Mouse (Mus musculus) induced T-regulatory cell, adult 2 months (primary cell): Measurements from ENCODE around the gene Vsig10.
"Not testable (repeated sequence)": the region's sequence is repeated elsewhere in the genome, so short reads cannot be mapped to it uniquely, and the experiment has no call there.

Experiments used
- DNase-seq: peaks from one replicate; pipeline ENCODE4 v3.0.0-alpha.2; 2012; ENCODE audit warnings: low read depth

The Vsig10 gene

GRCm38 (mm10) chr5:117356365-117357128 is 37.7 kb downstream of the Vsig10 start:
- peak; percentile 46 for DNase-seq

GRCm38 (mm10) chr5:117357129-117357477 is 38.2 kb downstream of the Vsig10 start, which contains the start of gene Wsb2:
Gene Wsb2, plus strand, starts transcription at chr5:117357304.
- DNase-seq, result peak; percentile 84

DNA sequence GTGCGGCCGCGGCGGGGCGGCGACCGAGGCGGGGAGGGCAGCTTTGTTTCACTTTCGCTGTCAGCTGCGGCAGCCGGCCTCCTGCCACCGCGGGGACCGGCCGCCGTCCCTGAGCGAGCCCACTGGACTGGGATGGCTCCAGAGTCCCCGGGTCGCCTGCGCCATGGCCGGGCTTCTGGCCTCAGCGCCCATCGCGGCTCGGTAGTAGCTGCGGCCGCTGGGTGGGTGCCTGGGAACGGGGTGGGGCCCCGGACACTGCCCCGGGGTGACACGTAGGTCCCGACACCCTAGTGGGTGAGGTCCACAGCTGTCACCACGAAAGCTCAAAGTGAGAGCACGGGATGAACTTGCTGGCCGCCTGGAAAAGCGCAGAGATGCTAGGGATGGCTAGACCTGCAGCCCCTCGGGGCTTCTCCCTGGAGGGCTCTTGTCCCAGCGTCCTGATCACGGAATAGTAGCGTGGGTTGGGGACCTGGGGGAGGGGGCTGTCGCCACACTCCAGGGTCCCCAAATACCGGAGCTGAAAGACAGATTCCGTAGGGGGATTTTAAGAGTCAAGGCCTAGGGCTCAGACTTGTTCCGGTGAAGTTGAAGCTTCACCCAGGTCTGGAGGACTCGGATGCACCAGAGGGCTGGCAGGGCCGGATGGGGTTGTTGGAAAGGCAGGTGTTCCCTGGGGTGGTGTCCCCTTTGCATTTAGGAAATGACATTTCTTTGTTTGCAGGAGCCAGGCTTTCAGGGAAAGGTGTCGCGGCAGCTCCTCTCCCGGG is 38.8 kb downstream of the Vsig10 start:
- DNase-seq, result peak; percentile 66

DNA sequence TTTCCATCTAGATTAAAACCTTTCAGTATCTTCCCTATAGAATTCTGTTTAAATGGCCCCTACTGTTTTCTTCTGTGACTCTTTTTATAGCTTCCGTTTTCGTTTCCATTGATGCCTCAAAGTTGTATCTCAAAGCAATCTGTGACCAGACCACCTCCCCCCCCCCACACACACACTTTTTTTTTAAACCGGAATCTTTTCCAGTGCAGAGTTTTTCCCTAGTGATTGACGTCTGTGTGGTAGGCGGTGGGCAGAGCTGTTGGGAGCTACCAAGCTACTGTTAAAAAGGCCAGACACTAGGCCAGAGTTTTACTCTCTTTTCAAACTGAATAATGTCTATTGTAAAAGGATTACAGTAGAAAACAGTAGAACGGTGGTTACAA is 39.4 kb downstream of the Vsig10 start:
- DNase-seq, result no peak

DNA sequence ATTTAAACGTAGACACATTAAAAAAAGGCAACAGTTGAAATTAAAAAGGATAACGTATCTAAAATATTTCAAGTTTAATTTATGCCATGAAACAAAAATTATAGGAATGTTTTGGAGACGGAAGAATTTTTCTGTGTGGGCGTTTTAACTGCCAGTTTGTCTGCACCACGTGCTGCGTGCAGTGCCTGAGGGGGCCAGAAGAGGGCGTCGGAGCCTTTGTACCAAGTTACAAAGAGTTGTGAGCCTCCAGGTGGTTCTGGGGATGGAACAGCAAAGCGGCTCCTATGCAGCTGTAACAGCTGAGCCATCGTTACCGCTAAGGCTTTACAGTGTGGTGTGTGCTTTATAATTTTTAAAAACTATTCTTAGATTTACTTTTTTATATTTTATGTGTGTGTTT is 39.8 kb downstream of the Vsig10 start:
- peak; percentile 78 for DNase-seq

DNA sequence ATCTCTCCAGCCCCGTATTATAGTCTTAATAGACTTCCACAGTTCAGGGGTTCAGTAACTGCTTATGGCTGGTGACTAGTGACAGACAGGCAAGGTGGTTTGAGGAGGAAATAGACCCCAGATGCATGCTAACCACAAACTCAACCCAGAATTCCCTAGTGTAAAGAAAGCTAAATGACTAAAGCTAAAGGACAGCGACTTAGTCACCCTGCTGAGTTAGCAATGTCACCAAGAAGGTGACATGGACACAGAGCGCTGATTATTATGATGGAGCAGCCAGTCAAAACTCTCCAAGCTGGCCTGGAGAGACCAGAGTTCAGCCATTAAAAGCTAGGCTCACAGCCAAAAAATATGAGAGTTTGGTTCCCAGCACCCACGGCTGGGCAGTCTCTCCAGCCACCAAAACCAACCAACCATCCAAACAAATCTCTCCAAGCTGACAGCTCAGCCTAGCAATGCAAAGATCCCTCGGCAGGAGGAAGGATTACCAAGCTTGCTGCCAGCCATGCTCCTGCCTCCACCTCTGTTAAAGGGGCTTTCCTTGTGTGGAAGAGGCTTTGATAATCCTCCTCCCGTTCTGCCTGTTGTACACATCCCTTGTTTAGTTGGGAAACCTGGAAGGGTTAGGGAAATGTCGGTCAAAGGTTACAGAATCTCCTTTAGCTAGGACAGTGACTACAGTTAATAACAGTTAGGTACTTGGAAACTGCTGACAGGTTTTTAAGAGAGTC is 40.8 kb downstream of the Vsig10 start:
- DNase-seq, result no peak

DNA sequence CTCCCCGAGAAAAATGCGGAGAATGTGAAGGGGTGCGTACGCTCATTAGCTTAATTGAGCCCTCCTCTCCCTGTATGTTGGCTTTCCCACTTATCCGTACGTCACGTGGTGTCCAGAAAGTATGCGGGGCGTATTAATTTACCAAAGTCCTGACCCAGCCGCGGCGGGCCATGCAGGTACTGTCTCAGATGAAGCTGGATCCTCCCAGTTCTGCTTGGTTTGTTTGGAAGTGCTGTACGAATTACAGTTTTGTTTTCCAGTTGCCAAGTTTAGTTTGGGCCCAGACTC is 41.3 kb downstream of the Vsig10 start:
- DNase-seq, result no peak

DNA sequence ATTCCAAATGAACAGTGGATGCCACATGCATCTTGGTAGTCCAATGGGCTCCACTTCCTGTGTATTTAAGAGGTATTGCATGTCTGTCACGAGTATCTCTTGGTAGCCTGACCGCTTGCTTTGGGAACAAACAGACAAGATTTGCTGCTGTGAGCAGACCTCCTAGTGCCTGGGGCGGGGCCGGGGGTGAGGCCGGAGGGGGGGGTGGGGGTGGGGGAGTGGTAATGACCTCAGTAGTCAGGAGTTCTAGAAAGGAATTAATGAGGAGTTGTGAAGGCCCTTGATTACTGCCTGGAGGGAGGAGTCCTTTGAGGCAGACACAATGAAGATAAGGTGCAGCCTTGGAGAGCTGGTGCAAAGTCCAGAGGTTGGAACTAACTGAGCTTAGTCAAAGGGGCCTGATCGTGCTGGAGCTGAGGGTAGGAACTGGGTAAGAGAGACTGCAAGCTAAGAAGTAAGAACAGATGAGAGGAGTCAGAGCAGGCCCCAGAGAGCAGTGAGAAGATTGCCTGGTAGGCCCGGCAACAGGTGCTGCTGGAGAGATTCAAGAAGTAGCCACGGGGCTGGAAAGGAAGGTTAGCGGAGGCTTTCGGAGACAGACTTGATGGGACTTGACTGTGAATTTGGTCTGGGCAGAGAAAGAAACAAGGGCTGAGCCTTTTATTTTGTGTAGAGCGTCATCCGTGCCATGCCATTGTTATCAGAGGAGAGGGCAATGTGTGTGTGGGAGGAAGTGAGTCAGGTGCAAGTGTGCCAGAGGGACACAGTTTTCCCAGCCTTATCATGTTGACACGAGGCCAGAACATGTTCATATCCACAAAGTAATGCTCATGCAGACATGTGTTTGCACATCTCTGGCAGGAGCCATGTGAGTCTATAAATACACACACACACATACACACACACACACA is 42.0 kb downstream of the Vsig10 start:
- no peak for DNase-seq

GRCm38 (mm10) chr5:117361590-117361989 is 42.7 kb downstream of the Vsig10 start:
- no peak for DNase-seq

DNA sequence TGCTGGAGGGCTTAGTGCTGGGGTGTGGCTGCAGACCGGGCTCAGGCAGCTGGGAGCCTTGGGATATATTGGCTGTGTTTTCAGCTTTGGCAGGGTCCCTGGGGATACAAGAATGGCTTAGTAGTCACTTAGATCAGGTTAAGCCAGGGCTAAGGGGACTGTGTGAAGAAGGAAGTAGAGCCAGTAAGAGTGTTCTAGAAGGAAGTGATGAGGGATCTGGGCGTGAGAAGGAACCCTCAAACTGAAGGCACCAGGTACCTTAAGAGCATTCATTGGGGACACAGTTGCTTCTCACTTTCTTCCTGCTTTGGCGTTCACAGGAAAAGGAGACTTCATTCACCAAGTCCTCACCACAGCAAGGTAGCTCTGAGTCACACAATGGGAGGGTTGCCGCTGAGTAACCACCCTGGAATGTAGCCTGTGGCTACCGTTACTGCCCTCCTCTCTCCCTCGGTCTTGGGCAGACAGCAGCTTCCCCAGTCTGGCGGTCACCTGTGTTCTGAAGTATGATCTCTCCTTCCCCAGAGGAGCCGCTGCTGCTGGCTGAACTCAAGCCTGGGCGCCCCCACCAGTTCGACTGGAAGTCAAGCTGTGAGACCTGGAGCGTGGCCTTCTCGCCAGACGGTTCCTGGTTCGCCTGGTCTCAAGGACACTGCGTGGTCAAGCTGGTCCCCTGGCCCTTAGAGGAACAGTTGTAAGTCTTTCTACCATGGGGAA is 44.3 kb downstream of the Vsig10 start:
- DNase-seq, result no peak

DNA sequence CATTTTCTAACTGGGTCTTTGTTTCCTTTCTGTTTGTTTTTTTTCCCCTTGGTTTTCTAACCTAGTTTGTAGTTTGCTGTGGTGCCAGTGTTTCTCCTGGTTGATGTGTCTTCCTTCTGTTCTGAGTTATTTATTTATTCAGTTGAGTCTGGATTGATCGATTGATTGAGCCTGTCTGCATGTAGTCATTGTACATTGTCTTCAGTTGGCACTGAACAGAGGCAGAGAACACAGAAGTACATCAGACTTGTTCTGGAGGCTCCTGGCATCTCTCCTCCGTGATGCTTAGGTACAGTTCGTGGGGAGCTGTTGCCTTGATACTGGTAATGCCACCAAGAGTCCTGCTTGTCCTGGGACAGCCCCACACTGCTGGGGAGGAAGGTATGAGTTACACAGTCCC is 45.9 kb downstream of the Vsig10 start:
- no peak for DNase-seq

DNA sequence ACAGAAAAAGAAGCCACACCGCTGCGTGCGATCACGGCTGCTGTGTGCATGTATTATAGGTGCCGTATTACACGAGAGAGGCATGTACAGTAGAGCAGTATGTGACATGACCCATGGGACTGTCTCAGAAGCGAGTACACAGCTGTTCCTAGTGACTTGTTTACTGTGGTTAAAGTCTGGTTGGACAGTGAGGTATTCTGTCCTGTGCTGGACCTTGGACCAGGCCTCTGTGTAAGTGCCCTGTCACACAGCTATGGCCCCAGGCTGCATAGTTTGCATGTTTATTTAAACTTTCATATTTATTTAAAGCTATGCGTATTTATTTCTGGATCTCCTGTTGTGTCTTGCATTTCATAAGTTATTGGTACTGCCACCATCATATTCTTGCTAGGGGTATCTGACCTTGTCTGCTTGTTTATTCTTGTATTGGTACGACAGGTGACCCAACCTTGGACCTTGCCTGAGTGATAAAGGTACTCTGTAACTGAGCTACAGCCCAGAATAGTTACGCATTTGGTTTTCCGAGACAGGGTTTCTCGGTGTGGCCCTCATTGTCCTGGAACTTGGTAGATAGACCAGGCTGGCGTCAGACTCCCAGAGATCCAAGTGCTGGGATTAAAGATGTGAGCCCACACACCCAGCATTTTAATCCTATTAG is 47.1 kb downstream of the Vsig10 start:
- DNase-seq, result no peak

DNA sequence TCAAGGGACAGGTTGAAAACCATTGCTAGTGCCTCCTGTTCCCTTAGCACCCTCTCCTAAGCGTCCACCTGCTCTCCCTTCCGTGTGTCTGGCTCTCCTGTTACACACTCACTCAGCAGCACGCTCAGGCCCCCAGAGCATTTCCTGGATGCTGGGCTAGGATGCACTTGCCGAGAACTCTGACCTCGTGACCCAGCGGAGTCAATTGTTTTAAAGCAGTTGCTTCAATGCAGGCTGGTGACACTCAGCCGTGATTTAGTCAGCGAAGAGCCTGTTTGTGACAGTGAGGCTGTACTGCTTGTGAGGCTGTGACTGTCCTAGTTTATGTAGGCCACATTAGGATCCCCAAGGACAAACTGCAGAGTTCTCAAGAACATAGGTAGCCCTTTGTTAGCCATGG is 48.3 kb downstream of the Vsig10 start:
- DNase-seq, result no peak

DNA sequence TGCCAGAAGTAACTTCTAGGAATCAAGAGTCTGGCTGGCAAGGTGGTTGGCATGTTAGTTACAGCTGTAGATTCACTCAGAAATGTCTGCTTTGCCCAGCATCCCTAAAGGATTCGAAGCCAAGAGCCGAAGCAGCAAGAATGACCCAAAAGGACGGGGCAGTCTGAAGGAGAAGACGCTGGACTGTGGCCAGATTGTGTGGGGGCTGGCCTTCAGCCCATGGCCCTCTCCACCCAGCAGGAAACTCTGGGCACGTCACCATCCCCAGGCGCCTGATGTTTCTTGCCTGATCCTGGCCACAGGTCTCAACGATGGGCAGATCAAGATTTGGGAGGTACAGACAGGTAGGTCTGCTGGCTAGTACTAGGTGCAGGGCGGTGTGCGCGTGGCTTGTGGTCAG is 51.7 kb downstream of the Vsig10 start:
- DNase-seq, result no peak

DNA sequence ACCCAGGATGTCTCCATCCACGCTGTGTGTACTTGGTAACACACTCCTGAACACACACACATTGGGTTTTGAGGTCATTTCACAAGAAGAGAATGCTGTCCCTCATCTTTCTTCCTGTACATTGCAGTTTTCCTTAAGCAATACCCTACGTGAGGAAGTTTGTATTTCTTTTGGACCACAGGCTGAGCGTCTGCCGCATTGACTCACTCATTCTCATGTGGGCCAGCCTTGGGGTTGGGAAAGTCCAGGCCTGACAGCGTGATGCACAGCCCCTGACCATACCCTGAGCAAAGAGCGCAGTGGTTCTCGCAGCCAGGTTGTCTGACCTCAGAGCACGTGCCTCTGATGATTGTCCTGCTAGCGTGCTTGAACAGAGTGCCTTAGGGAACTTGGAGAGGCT is 54.5 kb downstream of the Vsig10 start:
- no peak for DNase-seq

GRCm38 (mm10) chr5:117374372-117375049 is 55.6 kb downstream of the Vsig10 start:
- DNase-seq, result no peak

DNA sequence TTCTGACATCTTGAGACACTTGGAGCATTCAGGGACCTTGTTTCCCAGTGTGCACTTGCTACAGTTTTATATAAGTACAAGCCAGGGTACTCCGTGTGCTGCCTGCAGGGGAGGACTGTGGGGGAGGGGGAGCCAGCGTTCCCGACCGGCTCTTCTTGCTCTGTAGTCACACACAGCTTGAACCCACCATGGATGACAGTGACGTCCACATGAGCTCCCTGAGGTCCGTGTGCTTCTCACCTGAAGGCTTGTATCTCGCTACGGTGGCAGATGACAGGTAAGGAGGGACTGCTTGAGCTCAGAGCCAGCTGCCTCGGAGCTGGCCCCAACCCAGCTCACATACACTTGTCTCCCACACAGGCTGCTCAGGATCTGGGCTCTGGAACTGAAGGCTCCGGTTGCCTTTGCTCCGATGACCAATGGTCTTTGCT is 57.5 kb downstream of the Vsig10 start:
- no peak for DNase-seq

GRCm38 (mm10) chr5:117377731-117378130 is 58.8 kb downstream of the Vsig10 start:
- DNase-seq, result not testable (repeated sequence)

GRCm38 (mm10) chr5:117380199-117380598 is 61.3 kb downstream of the Vsig10 start:
- DNase-seq, result no peak

DNA sequence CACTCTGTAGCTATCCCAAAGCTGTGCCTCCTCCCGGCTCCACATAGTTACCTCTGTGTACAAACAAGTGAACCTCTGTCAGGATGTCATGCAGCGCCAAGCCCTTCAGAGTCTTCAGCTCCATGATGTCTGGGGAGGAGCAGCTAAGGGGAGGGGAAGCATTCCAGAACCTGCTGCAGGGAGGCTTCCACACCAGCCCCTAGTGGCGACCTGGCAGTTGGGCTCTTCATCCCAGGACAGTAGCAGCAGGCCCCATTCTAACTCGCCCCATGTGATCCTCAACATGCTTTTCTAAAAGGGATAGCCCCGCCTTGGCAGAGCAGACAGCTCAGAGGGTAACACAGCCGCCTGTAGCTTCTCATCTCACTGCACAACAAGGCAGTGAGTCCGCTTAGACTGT is 62.9 kb downstream of the Vsig10 start:
- no peak for DNase-seq
